Mouse (Mus musculus) embryonic facial prominence, embryonic 14.5 days (tissue): ENCODE results near the gene Eif3l. TPM values are rescaled to one million over a fixed set of nuclear protein-coding genes. Genes with fewer than 3 reads are reported as not detected.

Source experiments
- ATAC-seq: fragments of 200-750 bp; cut with Nextera tagmentation; 2 replicates; pipeline ENCODE4 v1.8.0; 2017; ENCODE audit warnings: low read depth, moderate number of reproducible peaks, moderate TSS enrichment
- DNase-seq: peaks from one replicate; pipeline ENCODE4 v3.0.0-alpha.2; 2015; ENCODE audit warnings: low spot score
- H3K27ac ChIP-seq: fragments of 300-500 bp; sonication (generic); replicated peaks from 2 replicates; pipeline ENCODE4 v1.5.1; 2014; ENCODE audit warnings: low read depth, mild to moderate bottlenecking, low read length, moderate library complexity
- H3K27me3 ChIP-seq: fragments of 300-500 bp; sonication (generic); replicated peaks from 2 replicates; pipeline ENCODE4 v1.6.1; 2014; ENCODE audit warnings: low read length; ENCODE audit not compliant: control insufficient read depth, insufficient read depth
- H3K36me3 ChIP-seq: fragments of 300-500 bp; sonication (generic); 2 replicates; pipeline ENCODE4 v1.6.1; 2014; ENCODE audit warnings: low read length, mixed read lengths; ENCODE audit not compliant: control insufficient read depth, insufficient read depth
- H3K4me1 ChIP-seq: fragments of 300-500 bp; sonication (generic); 2 replicates; pipeline ENCODE4 v1.6.1; 2014; ENCODE audit warnings: antibody characterized with exemption, low read length; ENCODE audit not compliant: control insufficient read depth, insufficient read depth
- H3K4me2 ChIP-seq: fragments of 300-500 bp; sonication (generic); 2 replicates; pipeline ENCODE4 v1.6.1; 2014; ENCODE audit warnings: low read depth, mild to moderate bottlenecking, low read length, moderate library complexity, mixed read lengths
- H3K4me3 ChIP-seq: fragments of 300-500 bp; sonication (generic); 2 replicates; pipeline ENCODE4 v1.5.1; 2014; ENCODE audit warnings: low read depth, mild to moderate bottlenecking, low read length
- H3K9ac ChIP-seq: fragments of 300-500 bp; sonication (generic); 2 replicates; pipeline ENCODE4 v1.6.1; 2014; ENCODE audit warnings: low read depth, mild to moderate bottlenecking, low read length, moderate library complexity, mixed read lengths
- H3K9me3 ChIP-seq: fragments of 300-500 bp; sonication (generic); 2 replicates; pipeline ENCODE4 v1.6.1; 2016; ENCODE audit warnings: low read length; ENCODE audit not compliant: control insufficient read depth
- WGBS: fragments of 180-500 bp; shearing (Covaris S2); extraction: QIAGEN DNeasy Blood & Tissue Kit; methylation state at CpG from one replicate; pipeline ENCODE4 v1.1.7; 2014; 5-methylcytosine and 5-hydroxymethylcytosine counted together
- polyA plus RNA-seq: library from polyadenylated mRNA; unstranded; fragments of >200 nt; fragmentation: Nextera tagmentation; extraction: Ambion mirVana; gene quantifications from 2 replicates; pipeline ENCODE4 v1.2.1, GENCODE M21; 2014

The Eif3l gene
- polyA plus RNA-seq, 1 experiment from 2014 or later, result 197 TPM

- Histone ChIP-seq H3K27me3 (no peaks in the 10 kb centered on the region), H3K4me3 (no peak overlapping the region), H3K36me3 (no peaks in the 10 kb centered on the region), H3K9me3 (no peaks in the 10 kb centered on the region), H3K4me2 (no peak overlapping the region), H3K4me1 (peaks cover 21% of the 10 kb centered on the region), H3K27ac (no peak overlapping the region), H3K9ac (no peak overlapping the region)
- no peak for DNase-seq
- ATAC-seq, result no peak
- WGBS, result 37% methylated on average over 2 of the region's 2 CpGs
Observed at GRCm38 (mm10) chr15:79105804-79106203, 30.8 kb downstream of the Eif3l start.

GRCm38 (mm10) chr15:79107966-79108365, 33.0 kb downstream of the Eif3l start:
- peak overlapping the region; percentile 92 for H3K4me2 ChIP-seq
- H3K4me1 ChIP-seq, result peaks cover 27% of the 10 kb centered on the region
- ATAC-seq (no peak), DNase-seq (peak; percentile 50)
- H3K27ac ChIP-seq, result peak overlapping the region; percentile 82
- peaks cover 5% of the 10 kb centered on the region; the same call in 1 of the 2 replicates for H3K36me3 ChIP-seq
- H3K27me3 ChIP-seq, result no peaks in the 10 kb centered on the region
- no peaks in the 10 kb centered on the region for H3K9me3 ChIP-seq
- H3K9ac ChIP-seq, result peak overlapping the region; percentile 90; the same call in 1 of the 2 replicates
- H3K4me3 ChIP-seq, result peak overlapping the region; percentile 92
- WGBS, result 13% methylated on average over 7 of the region's 7 CpGs

GRCm38 (mm10) chr15:79108421-79109320, 33.7 kb downstream of the Eif3l start, which contains the start of gene Micall1:
Gene Micall1, plus strand, starts transcription at chr15:79108898.
- H3K4me1 ChIP-seq, result peaks cover 27% of the 10 kb centered on the region
- no peaks in the 10 kb centered on the region for H3K27me3 ChIP-seq
- WGBS, result 1% methylated on average over 14 of the region's 85 CpGs
- H3K4me2 ChIP-seq, result peak within 1 kb of the TSS; percentile 92
- peaks cover 7% of the 10 kb centered on the region; the same call in 1 of the 2 replicates for H3K36me3 ChIP-seq
- no peaks in the 10 kb centered on the region for H3K9me3 ChIP-seq
- H3K27ac ChIP-seq, result peak within 1 kb of the TSS; percentile 82
- H3K4me3 ChIP-seq, result peak within 1 kb of the TSS; percentile 92
- ATAC-seq (peak; percentile 84), DNase-seq (peak; percentile 83)
- peak within 1 kb of the TSS; percentile 90 for H3K9ac ChIP-seq

- H3K4me2 ChIP-seq, result peak overlapping the region; percentile 92
- H3K27me3 ChIP-seq, result no peaks in the 10 kb centered on the region
- DNase-seq, result no peak
- peaks cover 12% of the 10 kb centered on the region; the same call in 1 of the 2 replicates for H3K36me3 ChIP-seq
- ATAC-seq, result peak; percentile 21; the same call in 1 of the 2 replicates
- peak overlapping the region; percentile 90 for H3K9ac ChIP-seq
- peak overlapping the region; percentile 82 for H3K27ac ChIP-seq
- WGBS, result under 1% methylated on average over 14 of the region's 46 CpGs
- H3K9me3 ChIP-seq, result no peaks in the 10 kb centered on the region
- peaks cover 27% of the 10 kb centered on the region for H3K4me1 ChIP-seq
- peak overlapping the region; percentile 92 for H3K4me3 ChIP-seq
Observed at GRCm38 (mm10) chr15:79109321-79109934, 34.4 kb downstream of the Eif3l start.

GRCm38 (mm10) chr15:79110031-79110430, 35.1 kb downstream of the Eif3l start:
- Histone ChIP-seq H3K4me1 (peaks cover 27% of the 10 kb centered on the region), H3K36me3 (peaks cover 18% of the 10 kb centered on the region), H3K9me3 (no peaks in the 10 kb centered on the region), H3K27me3 (no peaks in the 10 kb centered on the region), H3K4me2 (peak overlapping the region; percentile 92), H3K27ac (no peak overlapping the region), H3K4me3 (peak overlapping the region; percentile 92), H3K9ac (peak overlapping the region; percentile 90)
- 13% methylated on average over 9 of the region's 9 CpGs for WGBS
- ATAC-seq (no peak), DNase-seq (no peak)

GRCm38 (mm10) chr15:79110528-79110927, 35.5 kb downstream of the Eif3l start:
- H3K36me3 ChIP-seq, result peaks cover 23% of the 10 kb centered on the region
- peak overlapping the region; percentile 92 for H3K4me3 ChIP-seq
- H3K27ac ChIP-seq, result no peak overlapping the region; the same call in 1 of the 2 replicates
- H3K4me2 ChIP-seq, result peak overlapping the region; percentile 92
- H3K9me3 ChIP-seq, result no peaks in the 10 kb centered on the region
- ATAC-seq, result no peak
- H3K27me3 ChIP-seq, result no peaks in the 10 kb centered on the region
- no peak for DNase-seq
- WGBS, result 60% methylated on average over 2 of the region's 2 CpGs
- peak overlapping the region; percentile 90 for H3K9ac ChIP-seq
- H3K4me1 ChIP-seq, result peaks cover 27% of the 10 kb centered on the region

- peak; percentile 58 for DNase-seq
- Histone ChIP-seq H3K27me3 (no peaks in the 10 kb centered on the region), H3K4me1 (peaks cover 27% of the 10 kb centered on the region), H3K4me2 (no peak overlapping the region; the same call in 1 of the 2 replicates), H3K9ac (no peak overlapping the region), H3K27ac (no peak overlapping the region), H3K9me3 (no peaks in the 10 kb centered on the region), H3K4me3 (no peak overlapping the region), H3K36me3 (peaks cover 34% of the 10 kb centered on the region)
- no peak for ATAC-seq
- 82% methylated on average over 4 of the region's 4 CpGs for WGBS
Observed at GRCm38 (mm10) chr15:79111774-79112173, 36.8 kb downstream of the Eif3l start.

- 48% methylated on average over 5 of the region's 5 CpGs for WGBS
- no peak overlapping the region for H3K9ac ChIP-seq
- no peaks in the 10 kb centered on the region for H3K9me3 ChIP-seq
- H3K4me2 ChIP-seq, result no peak overlapping the region
- ATAC-seq (no peak), DNase-seq (no peak)
- peaks cover 15% of the 10 kb centered on the region for H3K4me1 ChIP-seq
- H3K27ac ChIP-seq, result no peak overlapping the region
- H3K27me3 ChIP-seq, result no peaks in the 10 kb centered on the region
- H3K4me3 ChIP-seq, result no peak overlapping the region
- H3K36me3 ChIP-seq, result peaks cover 68% of the 10 kb centered on the region
Observed at GRCm38 (mm10) chr15:79115276-79115675, 40.3 kb downstream of the Eif3l start.
